Mouse (Mus musculus) C2C12 (cell line): ENCODE results near the gene Tnnt3.

Experiments used
- CTCF ChIP-seq: IDR thresholded peaks from one replicate; pipeline ENCODE4 v1.5.1; 2011; ENCODE audit not compliant: control insufficient read depth, insufficient read depth, insufficient read length
- FOSL1 ChIP-seq: IDR thresholded peaks from one replicate; pipeline ENCODE4 v1.8.0; 2011; ENCODE audit warnings: mild to moderate bottlenecking, low read length; ENCODE audit not compliant: poor library complexity, insufficient read depth, severe bottlenecking
- MAX ChIP-seq: IDR thresholded peaks from one replicate; pipeline ENCODE4 v1.6.1; 2011; ENCODE audit warnings: mild to moderate bottlenecking, control low read depth
- MYOD1 ChIP-seq: IDR thresholded peaks from one replicate; pipeline ENCODE4 v1.6.1; 2011; ENCODE audit warnings: low read depth; ENCODE audit not compliant: control insufficient read depth, insufficient read length

- no peak for TF ChIP-seq CTCF
- no peak for TF ChIP-seq FOSL1
- no peak for TF ChIP-seq MAX
- no peak for TF ChIP-seq MYOD1
These were observed 39.2 kb downstream of the Tnnt3 start for GRCm38 (mm10) chr7:142537879-142538278.
